Mouse (Mus musculus): Measurements from ENCODE around the gene Timm10. TPM values are rescaled to one million over a fixed set of nuclear protein-coding genes. Genes with fewer than 3 reads are reported as not detected.

Timm10 gene
- polyA plus RNA-seq, 1 experiment from 2014 or later, result 76.6 TPM

- ATAC-seq (replicated peaks; ENCODE audit: insufficient number of reproducible peaks, insufficient read depth, low FRiP score, low read depth), result no peak
- peaks cover 16% of the 10 kb centered on the region for H3K36me3 ChIP-seq
- WGBS, result 70% methylated on average over 3 of the region's 3 CpGs
Observed at GRCm38 (mm10) chr2:84861430-84861829, 34.6 kb downstream of the Timm10 start.

DNA sequence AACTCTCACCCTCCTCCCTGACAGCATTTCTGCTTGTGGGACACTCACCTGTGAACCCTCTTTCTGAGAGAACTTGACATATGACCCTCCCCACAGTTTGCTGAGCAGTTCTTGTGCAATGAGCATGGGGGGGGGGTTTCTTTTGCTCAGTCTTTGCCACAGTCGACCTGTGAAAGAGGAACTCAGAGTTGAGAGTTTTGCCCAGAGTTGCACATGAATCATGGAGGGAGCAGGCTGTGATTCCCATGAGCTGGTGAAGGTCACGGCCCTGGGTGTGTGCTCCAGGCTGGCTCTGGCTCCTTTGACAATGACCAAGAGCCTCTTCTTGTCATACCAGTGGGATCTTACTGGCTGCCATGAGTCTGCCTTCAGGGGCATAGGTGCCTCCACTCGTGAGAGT lies 35.4 kb downstream of the Timm10 start:
- Histone ChIP-seq H3K9ac (no peak overlapping the region), H3K4me3 (no peak overlapping the region), H3K4me1 (replicated peaks) (peaks cover 10% of the 10 kb centered on the region), H3K27me3 (peaks cover 25% of the 10 kb centered on the region), H3K9me3 (replicated peaks) (no peaks in the 10 kb centered on the region), H3K36me3 (peaks cover 14% of the 10 kb centered on the region), H3K27ac (no peak overlapping the region), H3K4me2 (no peak overlapping the region)
- 71% methylated on average over 3 of the region's 3 CpGs for WGBS
- ATAC-seq (replicated peaks; ENCODE audit: insufficient number of reproducible peaks, insufficient read depth, low FRiP score, low read depth), result no peak

More at GRCm38 (mm10) chr2:84861430-84861829, 34.6 kb downstream of the Timm10 start:
- Histone ChIP-seq H3K27ac (no peak overlapping the region), H3K9ac (no peak overlapping the region), H3K4me3 (no peak overlapping the region), H3K4me1 (replicated peaks) (peaks cover 10% of the 10 kb centered on the region), H3K4me2 (no peak overlapping the region), H3K9me3 (replicated peaks) (no peaks in the 10 kb centered on the region), H3K27me3 (peaks cover 17% of the 10 kb centered on the region)

DNA sequence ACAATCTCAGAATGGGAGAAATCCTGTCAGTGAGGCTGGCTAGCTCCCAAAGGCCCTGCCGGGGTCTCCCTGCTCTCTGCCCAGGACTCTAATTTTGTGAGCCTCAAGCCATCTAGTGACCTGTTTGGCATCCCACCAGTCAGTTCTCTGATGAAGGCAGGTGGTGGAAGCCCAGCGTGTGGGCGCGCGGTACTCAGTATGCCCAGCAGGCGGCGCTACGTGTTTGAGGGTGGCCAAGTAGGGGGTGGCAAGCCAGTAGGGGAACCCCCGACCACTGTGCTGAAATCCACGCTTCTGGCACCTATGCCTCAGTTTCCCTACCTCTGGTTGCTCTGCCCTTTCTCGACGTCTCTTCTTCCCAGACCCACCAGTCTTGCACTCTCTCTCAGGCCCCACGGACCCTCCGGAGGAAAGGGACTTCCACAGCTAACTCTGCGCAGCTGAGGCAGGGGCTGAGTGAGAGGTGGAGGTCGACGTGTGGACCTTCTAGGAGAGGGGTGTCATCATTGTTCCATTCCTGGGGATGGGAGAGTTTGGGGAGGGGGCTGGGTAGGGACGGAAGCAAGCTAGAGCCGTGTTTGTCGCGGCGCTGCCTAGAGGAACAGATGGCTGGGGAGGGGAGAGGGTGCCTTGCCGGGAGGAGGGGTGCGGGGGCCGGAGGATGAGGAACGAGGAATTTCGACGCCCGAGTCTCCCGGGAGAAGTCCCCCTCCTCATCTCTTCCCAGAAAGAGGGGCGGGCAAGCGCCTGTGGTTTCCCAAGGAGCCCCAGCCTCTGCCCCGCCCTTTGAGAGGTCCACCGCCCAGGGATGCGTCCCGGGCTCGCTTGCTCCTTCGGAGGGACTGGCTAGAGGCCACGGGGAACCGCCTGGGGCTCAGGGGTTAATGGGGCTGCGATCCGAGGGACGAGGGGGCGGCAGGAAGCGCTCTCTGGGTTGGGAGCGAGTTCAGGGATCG lies 39.1 kb downstream of the Timm10 start:
- ATAC-seq (replicated peaks; ENCODE audit: insufficient number of reproducible peaks, insufficient read depth, low FRiP score, low read depth), result no peak
- H3K27me3 ChIP-seq, result peaks cover 58% of the 10 kb centered on the region
- peak overlapping the region; percentile 25; the same call in 1 of the 2 replicates for H3K9ac ChIP-seq
- peaks cover 10% of the 10 kb centered on the region for H3K4me1 ChIP-seq (replicated peaks)
- no peaks in the 10 kb centered on the region for H3K9me3 ChIP-seq (replicated peaks)
- H3K4me3 ChIP-seq, result peak overlapping the region; percentile 43
- no peak overlapping the region for H3K27ac ChIP-seq
- H3K36me3 ChIP-seq, result 0 out of 2 replicates have a peak, but pooled peaks cover 1% of the 10 kb centered on the region
- WGBS, result 2% methylated on average over 47 of the region's 47 CpGs
- H3K4me2 ChIP-seq, result peak overlapping the region; percentile 67

DNA sequence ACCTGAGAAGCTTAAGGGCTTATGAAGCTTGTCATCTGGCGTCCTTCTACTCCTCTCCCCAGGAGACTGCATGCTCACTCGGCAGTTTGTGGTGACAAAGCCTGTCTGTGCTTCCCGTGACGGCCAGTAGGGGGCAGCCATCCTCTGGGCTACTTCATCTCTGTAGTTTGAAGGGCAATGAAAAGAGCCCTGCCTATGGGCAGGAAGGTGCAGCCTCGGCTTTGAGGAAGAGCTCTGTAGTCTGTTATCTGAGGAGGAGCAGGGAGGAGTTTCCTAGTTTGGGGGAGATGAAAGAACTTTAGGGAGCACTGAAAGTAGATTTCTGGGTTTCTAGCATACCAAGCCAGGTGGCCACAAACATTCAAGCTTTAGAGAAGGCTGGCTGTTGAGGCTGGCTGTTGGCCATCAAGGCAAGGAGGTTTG lies 41.7 kb downstream of the Timm10 start:
- 5% methylated on average over 5 of the region's 5 CpGs for WGBS
- Histone ChIP-seq H3K9me3 (replicated peaks) (no peaks in the 10 kb centered on the region), H3K36me3 (no peaks in the 10 kb centered on the region), H3K9ac (no peak overlapping the region), H3K27ac (no peak overlapping the region), H3K4me3 (no peak overlapping the region), H3K27me3 (peaks cover 84% of the 10 kb centered on the region), H3K4me2 (no peak overlapping the region), H3K4me1 (replicated peaks) (peaks cover 21% of the 10 kb centered on the region)
- no peak for ATAC-seq (replicated peaks; ENCODE audit: insufficient number of reproducible peaks, insufficient read depth, low FRiP score, low read depth)

- H3K4me3 ChIP-seq, result no peak overlapping the region
- ATAC-seq (replicated peaks; ENCODE audit: insufficient number of reproducible peaks, insufficient read depth, low FRiP score, low read depth), result no peak
- no peak overlapping the region for H3K9ac ChIP-seq
- no peaks in the 10 kb centered on the region for H3K36me3 ChIP-seq
- 51% methylated on average over 2 of the region's 2 CpGs for whole genome bisulfite sequencing
- H3K27ac ChIP-seq, result no peak overlapping the region
- no peaks in the 10 kb centered on the region for H3K9me3 ChIP-seq (replicated peaks)
- peaks cover 21% of the 10 kb centered on the region for H3K4me1 ChIP-seq (replicated peaks)
- H3K4me2 ChIP-seq, result no peak overlapping the region
- peaks cover 88% of the 10 kb centered on the region for H3K27me3 ChIP-seq
Observed at GRCm38 (mm10) chr2:84868977-84869376, 42.2 kb downstream of the Timm10 start.

GRCm38 (mm10) chr2:84870623-84871160 lies 43.9 kb downstream of the Timm10 start:
- WGBS, result 52% methylated on average over 4 of the region's 4 CpGs
- H3K9me3 ChIP-seq (replicated peaks), result no peaks in the 10 kb centered on the region
- H3K27me3 ChIP-seq, result peaks cover 96% of the 10 kb centered on the region
- H3K4me1 ChIP-seq (replicated peaks), result peaks cover 18% of the 10 kb centered on the region
- H3K27ac ChIP-seq, result no peak overlapping the region
- no peak for ATAC-seq (replicated peaks; ENCODE audit: insufficient number of reproducible peaks, insufficient read depth, low FRiP score, low read depth)
- no peak overlapping the region for H3K4me3 ChIP-seq
- no peaks in the 10 kb centered on the region for H3K36me3 ChIP-seq
- H3K4me2 ChIP-seq, result no peak overlapping the region
- no peak overlapping the region for H3K9ac ChIP-seq

GRCm38 (mm10) chr2:84872105-84872716 lies 45.4 kb downstream of the Timm10 start:
- H3K9ac ChIP-seq, result peak overlapping the region; percentile 47
- H3K27me3 ChIP-seq, result peaks cover 93% of the 10 kb centered on the region
- peak overlapping the region; percentile 55 for H3K4me3 ChIP-seq
- H3K4me2 ChIP-seq, result peak overlapping the region; percentile 95
- H3K9me3 ChIP-seq (replicated peaks), result no peaks in the 10 kb centered on the region
- peak; percentile 62 for ATAC-seq (replicated peaks; ENCODE audit: insufficient number of reproducible peaks, insufficient read depth, low FRiP score, low read depth)
- H3K36me3 ChIP-seq, result no peaks in the 10 kb centered on the region
- no peak overlapping the region for H3K27ac ChIP-seq
- under 1% methylated on average over 78 of the region's 78 CpGs for WGBS
- H3K4me1 ChIP-seq (replicated peaks), result peaks cover 11% of the 10 kb centered on the region

DNA sequence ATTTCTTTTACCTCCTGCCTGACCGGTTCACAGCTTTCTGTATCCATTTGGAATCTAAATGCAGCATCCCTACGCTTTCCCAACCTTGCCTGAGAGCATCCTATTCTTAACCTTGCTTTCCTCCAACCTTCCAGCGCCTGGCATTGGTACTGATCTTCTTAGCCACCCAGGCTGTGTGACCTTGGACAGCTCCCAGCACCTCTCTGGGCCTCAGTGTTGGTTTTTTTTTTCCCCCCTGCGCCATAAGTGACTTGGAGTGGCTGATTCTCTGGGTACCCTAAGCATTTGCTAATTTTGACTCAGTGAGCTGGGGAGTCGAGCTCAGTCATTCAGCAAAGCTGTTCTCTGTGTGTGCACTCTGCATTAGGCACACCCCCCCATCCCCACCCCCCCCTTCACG lies 49.0 kb downstream of the Timm10 start:
- WGBS, result 38% methylated on average over 6 of the region's 6 CpGs
- Histone ChIP-seq H3K9me3 (replicated peaks) (no peaks in the 10 kb centered on the region), H3K9ac (no peak overlapping the region), H3K27me3 (peaks cover 84% of the 10 kb centered on the region), H3K36me3 (no peaks in the 10 kb centered on the region), H3K4me1 (replicated peaks) (peaks cover 11% of the 10 kb centered on the region), H3K4me3 (no peak overlapping the region), H3K4me2 (no peak overlapping the region), H3K27ac (no peak overlapping the region)
- ATAC-seq (replicated peaks; ENCODE audit: insufficient number of reproducible peaks, insufficient read depth, low FRiP score, low read depth), result no peak

Other genes starting within 250 kb of the Timm10 start
- gene Ctnnd1, start 176.2 kb upstream of the Timm10 start, polyA plus RNA-seq (2015; fragmentation: Nextera tagmentation; extraction: Ambion mirVana), result 57.6 and 62.9 TPM in 2 replicates
- 0.10 TPM in 2 replicates for gene Btbd18, start 167.9 kb upstream of the Timm10 start, polyA plus RNA-seq (2015; fragmentation: Nextera tagmentation; extraction: Ambion mirVana)
- 203 and 214 TPM in 2 replicates for gene Selenoh, start 156.2 kb upstream of the Timm10 start, polyA plus RNA-seq (2015; fragmentation: Nextera tagmentation; extraction: Ambion mirVana)
- gene Gm28635, start 149.0 kb upstream of the Timm10 start, polyA plus RNA-seq (2015; fragmentation: Nextera tagmentation; extraction: Ambion mirVana), result not detected in 2 replicates
- gene Med19, start 148.6 kb upstream of the Timm10 start, polyA plus RNA-seq (2015; fragmentation: Nextera tagmentation; extraction: Ambion mirVana), result 22.1 and 22.2 TPM in 2 replicates
- 156 and 158 TPM in 2 replicates for gene Tmx2, start 147.9 kb upstream of the Timm10 start, polyA plus RNA-seq (2015; fragmentation: Nextera tagmentation; extraction: Ambion mirVana)
- 20.2 and 22.4 TPM in 2 replicates for gene Zdhhc5, start 111.8 kb upstream of the Timm10 start, polyA plus RNA-seq (2015; fragmentation: Nextera tagmentation; extraction: Ambion mirVana)
- gene Clp1, start 99.6 kb upstream of the Timm10 start, polyA plus RNA-seq (2015; fragmentation: Nextera tagmentation; extraction: Ambion mirVana), result 12.8 and 18.6 TPM in 2 replicates
- 3.0 and 3.8 TPM in 2 replicates for gene Ypel4, start 92.9 kb upstream of the Timm10 start, polyA plus RNA-seq (2015; fragmentation: Nextera tagmentation; extraction: Ambion mirVana)
- gene Gm19426, start 83.3 kb upstream of the Timm10 start, polyA plus RNA-seq (2015; fragmentation: Nextera tagmentation; extraction: Ambion mirVana), result 5.1 and 5.3 TPM in 2 replicates
- 45.2 and 53.2 TPM in 2 replicates for gene Serping1, start 51.6 kb upstream of the Timm10 start, polyA plus RNA-seq (2015; fragmentation: Nextera tagmentation; extraction: Ambion mirVana)
- gene Ube2l6, start 28.2 kb upstream of the Timm10 start, polyA plus RNA-seq (2015; fragmentation: Nextera tagmentation; extraction: Ambion mirVana), result 128 and 145 TPM in 2 replicates
- 0.25 and 0.38 TPM in 2 replicates for gene Smtnl1, start 4.3 kb upstream of the Timm10 start, polyA plus RNA-seq (2015; fragmentation: Nextera tagmentation; extraction: Ambion mirVana)
- 8.6 and 11.5 TPM in 2 replicates for gene Slc43a1, start 11.9 kb downstream of the Timm10 start, polyA plus RNA-seq (2015; fragmentation: Nextera tagmentation; extraction: Ambion mirVana)
- 1.9 and 2.1 TPM in 2 replicates for gene Rtn4rl2, start 59.7 kb downstream of the Timm10 start, polyA plus RNA-seq (2015; fragmentation: Nextera tagmentation; extraction: Ambion mirVana)
- gene Slc43a3, start 109.6 kb downstream of the Timm10 start, polyA plus RNA-seq (2015; fragmentation: Nextera tagmentation; extraction: Ambion mirVana), result 35.8 and 40.8 TPM in 2 replicates
- 0.35 and 0.57 TPM in 2 replicates for gene Prg2, start 153.5 kb downstream of the Timm10 start, polyA plus RNA-seq (2015; fragmentation: Nextera tagmentation; extraction: Ambion mirVana)
- gene Prg3, start 161.2 kb downstream of the Timm10 start, polyA plus RNA-seq (2015; fragmentation: Nextera tagmentation; extraction: Ambion mirVana), result not detected in 2 replicates
- gene Ssrp1, start 210.2 kb downstream of the Timm10 start, polyA plus RNA-seq (2015; fragmentation: Nextera tagmentation; extraction: Ambion mirVana), result 104 and 141 TPM in 2 replicates
- 0.33 and 0.68 TPM in 2 replicates for gene P2rx3, start 210.5 kb downstream of the Timm10 start, polyA plus RNA-seq (2015; fragmentation: Nextera tagmentation; extraction: Ambion mirVana)
- 23.9 and 31.7 TPM in 2 replicates for gene Tnks1bp1, start 221.0 kb downstream of the Timm10 start, polyA plus RNA-seq (2015; fragmentation: Nextera tagmentation; extraction: Ambion mirVana)